Mouse (Mus musculus) forebrain, postnatal 0 days (tissue): ENCODE data around the gene Zbtb46. TPM values are rescaled to one million over a fixed set of nuclear protein-coding genes. Genes with fewer than 3 reads are reported as not detected.

Source experiments
- ATAC-seq: fragments of 200-750 bp; cut with Nextera tagmentation; 2 replicates; pipeline ENCODE4 v1.8.0; 2017; ENCODE audit warnings: mild to moderate bottlenecking, moderate library complexity
- DNase-seq: peaks from one replicate; pipeline ENCODE4 v3.0.0-alpha.2; 2015
- H3K27ac ChIP-seq: fragments of 300-500 bp; sonication (generic); 2 replicates; pipeline ENCODE4 v1.5.1; 2014; ENCODE audit warnings: low read depth, mild to moderate bottlenecking, antibody characterized with exemption, low read length, moderate library complexity, mixed read lengths
- H3K27me3 ChIP-seq: fragments of 300-500 bp; sonication (generic); 2 replicates; pipeline ENCODE4 v1.6.1; 2014; ENCODE audit warnings: mild to moderate bottlenecking, low read length, mixed read lengths; ENCODE audit not compliant: insufficient read depth
- H3K36me3 ChIP-seq: fragments of 300-500 bp; sonication (generic); 2 replicates; pipeline ENCODE4 v1.6.1; 2014; ENCODE audit warnings: mild to moderate bottlenecking, moderate library complexity; ENCODE audit not compliant: insufficient read depth
- H3K4me1 ChIP-seq: fragments of 300-500 bp; sonication (generic); 2 replicates; pipeline ENCODE4 v1.6.1; 2014; ENCODE audit warnings: antibody characterized with exemption; ENCODE audit not compliant: insufficient read depth
- H3K4me2 ChIP-seq: fragments of 300-500 bp; sonication (generic); 2 replicates; pipeline ENCODE4 v1.6.1; 2014; ENCODE audit warnings: low read depth, mild to moderate bottlenecking, moderate library complexity
- H3K4me3 ChIP-seq: fragments of 300-500 bp; sonication (generic); 2 replicates; pipeline ENCODE4 v1.5.1; 2014; ENCODE audit warnings: low read depth, low read length, mixed read lengths
- H3K9ac ChIP-seq: fragments of 300-500 bp; sonication (generic); 2 replicates; pipeline ENCODE4 v1.6.1; 2014; ENCODE audit warnings: mild to moderate bottlenecking
- H3K9me3 ChIP-seq: fragments of 300-500 bp; sonication (generic); 2 replicates; pipeline ENCODE4 v1.6.1; 2016; ENCODE audit warnings: low read length
- CTCF ChIP-seq: sonication (generic); IDR thresholded peaks from 2 replicates; pipeline ENCODE4 v1.5.1; 2016; ENCODE audit warnings: antibody characterized with exemption, control low read depth, low read depth
- WGBS: fragments of 180-500 bp; shearing (Covaris S2); extraction: QIAGEN DNeasy Blood & Tissue Kit; methylation state at CpG from one replicate; pipeline ENCODE4 v1.1.7; 2014; 5-methylcytosine and 5-hydroxymethylcytosine counted together
- polyA plus RNA-seq: library from polyadenylated mRNA; unstranded; fragments of >200 nt; fragmentation: Nextera tagmentation; extraction: Ambion mirVana; gene quantifications from 2 replicates; pipeline ENCODE4 v1.2.1, GENCODE M21; 2015
- total RNA-seq: library from RNA; depleted of rRNA; stranded (reverse); fragments of >200 nt; gene quantifications from 2 replicates; pipeline ENCODE4 v1.2.3, GENCODE M21; 2014

Gene Zbtb46
- total and polyA plus RNA-seq, 2 experiments from 2014 or later: 11.0 to 17.7 TPM

DNA sequence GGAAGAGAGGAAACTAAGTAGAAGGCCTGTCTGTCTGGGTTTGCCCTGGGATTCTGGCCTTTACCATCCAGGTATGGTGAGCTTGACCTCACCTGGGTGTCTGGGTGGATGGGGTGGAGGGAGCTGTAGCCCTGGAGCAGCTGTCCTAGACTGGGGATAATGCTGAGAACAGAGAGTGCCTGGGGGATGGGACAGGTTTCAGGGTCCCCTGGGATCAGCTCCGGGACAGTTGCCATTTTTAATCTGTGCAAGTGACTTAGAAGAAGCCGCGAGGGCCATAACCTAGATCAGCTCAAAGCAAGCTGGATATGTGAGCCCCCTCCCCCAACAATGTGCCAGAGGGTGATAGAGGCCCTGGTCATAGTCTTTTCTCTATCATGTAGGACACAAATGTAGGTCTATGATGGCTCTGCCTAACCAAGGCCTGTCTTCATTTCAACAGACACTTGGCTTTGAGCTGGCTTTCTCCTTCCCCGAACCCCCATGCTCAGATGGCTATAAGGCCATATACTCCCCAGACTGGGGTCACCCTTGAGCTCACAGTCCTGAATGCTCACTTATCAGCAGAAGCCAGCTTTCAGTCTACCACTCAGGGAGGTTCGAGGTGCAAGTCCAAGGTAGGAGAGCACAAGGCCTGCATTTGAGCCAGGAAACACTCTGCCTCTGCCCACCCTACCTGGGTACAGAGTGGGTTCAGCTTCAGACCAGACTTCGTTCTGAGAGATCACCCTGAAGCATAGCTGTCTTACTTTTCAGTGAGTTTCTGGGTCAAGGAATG is 25.4 kb upstream of the Zbtb46 start:
- Histone ChIP-seq H3K9me3 (no peaks in the 10 kb centered on the region), H3K27me3 (no peaks in the 10 kb centered on the region), H3K36me3 (no peaks in the 10 kb centered on the region), H3K4me3 (no peak overlapping the region), H3K4me2 (no peak overlapping the region), H3K27ac (no peak overlapping the region), H3K9ac (no peak overlapping the region), H3K4me1 (no peaks in the 10 kb centered on the region)
- no peak for TF ChIP-seq CTCF
- 83% methylated on average over 6 of the region's 6 CpGs for WGBS
- DNase-seq: no peak
- ATAC-seq: no peak

- Histone ChIP-seq H3K4me3 (no peak overlapping the region), H3K4me1 (no peaks in the 10 kb centered on the region), H3K9me3 (no peaks in the 10 kb centered on the region), H3K9ac (no peak overlapping the region), H3K36me3 (no peaks in the 10 kb centered on the region), H3K4me2 (no peak overlapping the region), H3K27me3 (no peaks in the 10 kb centered on the region), H3K27ac (no peak overlapping the region)
- WGBS: 30% methylated on average over 7 of the region's 7 CpGs
- ATAC-seq (no peak), DNase-seq (no peak)
- TF ChIP-seq CTCF: no peak
Measured at GRCm38 (mm10) chr2:181483562-181484318, 24.5 kb upstream of the Zbtb46 start.

DNA sequence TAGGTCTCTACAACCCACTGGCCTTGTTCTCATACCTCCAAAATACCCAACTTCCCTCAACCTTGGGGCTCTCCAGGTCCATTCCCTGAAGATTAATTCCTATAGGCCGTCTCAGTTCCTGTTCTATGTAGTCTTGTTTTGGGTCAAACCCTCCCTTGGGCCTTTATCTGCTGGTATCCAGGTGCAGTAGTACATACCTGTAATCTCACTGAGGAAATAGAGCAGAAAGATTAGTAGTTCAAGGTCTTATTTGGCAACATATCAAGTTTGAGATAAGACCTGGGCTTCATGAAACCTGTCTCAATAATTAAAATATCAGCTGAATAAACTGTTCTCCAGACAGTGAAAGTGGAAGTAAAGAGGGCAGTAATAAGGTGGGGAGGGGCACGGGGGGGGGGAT is 23.9 kb upstream of the Zbtb46 start:
- TF ChIP-seq CTCF: no peak
- Histone ChIP-seq H3K4me2 (no peak overlapping the region), H3K4me1 (no peaks in the 10 kb centered on the region), H3K36me3 (no peaks in the 10 kb centered on the region), H3K27me3 (no peaks in the 10 kb centered on the region), H3K27ac (no peak overlapping the region), H3K4me3 (no peak overlapping the region), H3K9me3 (no peaks in the 10 kb centered on the region), H3K9ac (no peak overlapping the region)
- ATAC-seq (no peak), DNase-seq (no peak)
- WGBS: 46% methylated on average over 2 of the region's 2 CpGs

GRCm38 (mm10) chr2:181472256-181472827 is 13.1 kb upstream of the Zbtb46 start:
- Histone ChIP-seq H3K27me3 (no peaks in the 10 kb centered on the region), H3K4me2 (no peak overlapping the region), H3K9me3 (no peaks in the 10 kb centered on the region), H3K9ac (no peak overlapping the region), H3K27ac (no peak overlapping the region), H3K4me3 (no peak overlapping the region), H3K4me1 (no peaks in the 10 kb centered on the region), H3K36me3 (no peaks in the 10 kb centered on the region)
- DNase-seq: no peak
- 88% methylated on average over 1 of the region's 1 CpGs for WGBS
- ATAC-seq: no peak
- TF ChIP-seq CTCF: no peak

- DNase-seq (no peak), ATAC-seq (no peak)
- no peak for TF ChIP-seq CTCF
- Histone ChIP-seq H3K9ac (no peak overlapping the region), H3K9me3 (no peaks in the 10 kb centered on the region), H3K27ac (no peak overlapping the region), H3K27me3 (no peaks in the 10 kb centered on the region), H3K4me2 (no peak overlapping the region), H3K4me3 (no peak overlapping the region), H3K36me3 (no peaks in the 10 kb centered on the region), H3K4me1 (no peaks in the 10 kb centered on the region)
- 61% methylated on average over 5 of the region's 5 CpGs for WGBS
Measured at GRCm38 (mm10) chr2:181471246-181471645, 12.0 kb upstream of the Zbtb46 start.

GRCm38 (mm10) chr2:181470285-181470684 is 11.1 kb upstream of the Zbtb46 start:
- H3K4me2 ChIP-seq: no peak overlapping the region
- no peak for DNase-seq
- no peaks in the 10 kb centered on the region for H3K36me3 ChIP-seq
- no peaks in the 10 kb centered on the region for H3K9me3 ChIP-seq
- H3K27ac ChIP-seq: no peak overlapping the region
- no peaks in the 10 kb centered on the region for H3K4me1 ChIP-seq
- no peak overlapping the region for H3K9ac ChIP-seq
- ATAC-seq: no peak
- H3K27me3 ChIP-seq: no peaks in the 10 kb centered on the region
- TF ChIP-seq CTCF: no peak
- no peak overlapping the region for H3K4me3 ChIP-seq
- 74% methylated on average over 2 of the region's 2 CpGs for WGBS

DNA sequence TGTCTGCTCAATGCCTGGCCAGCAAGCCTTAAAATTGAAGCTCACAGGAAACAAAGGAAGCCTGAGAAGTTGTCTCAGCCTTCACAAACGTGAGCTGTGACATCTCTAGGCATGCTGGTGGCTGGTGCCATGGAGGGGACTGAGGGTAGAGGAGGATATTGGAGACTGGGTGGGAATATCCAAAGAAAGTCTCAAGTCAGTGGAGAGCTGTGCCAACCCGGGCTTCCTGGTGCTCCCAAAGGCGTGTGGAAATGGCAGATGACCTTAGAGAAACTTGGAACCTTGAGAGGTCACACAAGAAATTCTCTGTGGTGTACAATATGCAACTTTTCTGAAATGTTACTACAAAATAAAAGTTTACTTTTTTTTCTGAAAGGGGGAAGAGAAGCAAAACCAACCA is 6.2 kb upstream of the Zbtb46 start:
- H3K27ac ChIP-seq: no peak overlapping the region
- H3K4me3 ChIP-seq: no peak overlapping the region
- 57% methylated on average over 3 of the region's 3 CpGs for WGBS
- H3K9me3 ChIP-seq: no peaks in the 10 kb centered on the region
- no peak for ATAC-seq
- H3K27me3 ChIP-seq: no peaks in the 10 kb centered on the region; the same call in 1 of the 2 replicates
- H3K36me3 ChIP-seq: no peaks in the 10 kb centered on the region
- no peak for TF ChIP-seq CTCF
- no peak for DNase-seq
- H3K4me1 ChIP-seq: no peaks in the 10 kb centered on the region
- no peak overlapping the region for H3K4me2 ChIP-seq
- H3K9ac ChIP-seq: no peak overlapping the region
